Mouse (Mus musculus) thymus, adult 2 months (tissue): ENCODE measurements at regions not wholly inside any gene's neighbourhood (a gene's known extent, or its start where the extent isn't known, plus 50 kb on each side); places are given as distances from the start of the nearest gene placed in this dataset.

ENCODE experiments used
- CTCF ChIP-seq: fragments of 200-500 bp; IDR thresholded peaks from 2 replicates; pipeline ENCODE4 v1.5.1; 2012; ENCODE audit warnings: mild to moderate bottlenecking, control low read depth, low read length, moderate library complexity, borderline replicate concordance; ENCODE audit not compliant: control insufficient read depth, poor library complexity, insufficient read depth; ENCODE audit errors: extremely low read depth
- POLR2A ChIP-seq: fragments of 200-500 bp; IDR thresholded peaks from 2 replicates; pipeline ENCODE4 v1.6.1; 2012; ENCODE audit warnings: mild to moderate bottlenecking, low read length, control low read depth, moderate library complexity; ENCODE audit not compliant: control insufficient read depth, poor library complexity, insufficient read depth; ENCODE audit errors: extremely low read depth

DNA sequence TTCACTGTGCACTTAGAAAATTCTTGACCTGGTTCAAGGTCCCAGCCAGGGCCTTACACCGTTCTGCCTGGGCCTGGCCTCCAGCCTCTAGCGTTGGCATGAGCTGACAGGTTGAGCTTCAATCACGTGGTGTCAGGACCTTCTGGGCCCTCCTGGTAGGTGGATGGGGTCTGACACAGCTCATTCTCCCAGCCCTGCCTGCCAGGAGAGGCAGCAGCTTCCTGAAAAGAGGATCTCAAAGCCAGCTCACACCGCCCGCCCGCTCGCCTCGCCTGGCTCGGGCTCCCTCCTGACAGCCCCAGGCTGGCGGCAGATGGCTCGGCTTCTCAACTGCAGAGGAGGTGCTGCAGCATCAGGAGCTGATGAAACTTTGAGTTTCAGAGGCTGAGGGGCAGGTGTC lies 63.4 kb upstream of the Zc3h12a start:
- TF ChIP-seq CTCF: no peak
- no peak for TF ChIP-seq POLR2A
